Mouse (Mus musculus) urinary bladder, postnatal 25 days (tissue): ENCODE results near the gene Hdac4.

Source experiments
- DNase-seq: peaks from one replicate; pipeline ENCODE4 v3.0.0; 2022; ENCODE audit warnings: low spot score

The Hdac4 gene

DNA sequence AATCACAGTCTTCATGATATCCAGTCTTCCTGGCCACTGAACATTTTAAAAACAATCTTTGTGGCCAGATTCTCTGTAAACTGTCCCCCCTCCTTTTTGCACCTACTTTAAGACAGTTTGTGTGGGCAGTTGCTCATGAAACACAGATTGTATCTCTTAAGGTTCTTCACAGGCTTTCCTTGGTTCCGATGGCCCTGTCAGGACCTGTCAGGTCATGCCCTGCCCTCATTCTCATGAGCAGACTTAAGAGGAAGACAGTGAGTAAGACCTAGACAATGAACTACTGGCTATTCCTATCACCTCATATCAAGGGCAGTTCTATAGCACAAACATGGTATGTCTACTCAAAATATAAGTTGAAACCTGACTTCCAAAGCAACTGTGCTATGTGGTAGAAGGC lies 135.9 kb downstream of the Hdac4 start:
- DNase-seq: no peak

DNA sequence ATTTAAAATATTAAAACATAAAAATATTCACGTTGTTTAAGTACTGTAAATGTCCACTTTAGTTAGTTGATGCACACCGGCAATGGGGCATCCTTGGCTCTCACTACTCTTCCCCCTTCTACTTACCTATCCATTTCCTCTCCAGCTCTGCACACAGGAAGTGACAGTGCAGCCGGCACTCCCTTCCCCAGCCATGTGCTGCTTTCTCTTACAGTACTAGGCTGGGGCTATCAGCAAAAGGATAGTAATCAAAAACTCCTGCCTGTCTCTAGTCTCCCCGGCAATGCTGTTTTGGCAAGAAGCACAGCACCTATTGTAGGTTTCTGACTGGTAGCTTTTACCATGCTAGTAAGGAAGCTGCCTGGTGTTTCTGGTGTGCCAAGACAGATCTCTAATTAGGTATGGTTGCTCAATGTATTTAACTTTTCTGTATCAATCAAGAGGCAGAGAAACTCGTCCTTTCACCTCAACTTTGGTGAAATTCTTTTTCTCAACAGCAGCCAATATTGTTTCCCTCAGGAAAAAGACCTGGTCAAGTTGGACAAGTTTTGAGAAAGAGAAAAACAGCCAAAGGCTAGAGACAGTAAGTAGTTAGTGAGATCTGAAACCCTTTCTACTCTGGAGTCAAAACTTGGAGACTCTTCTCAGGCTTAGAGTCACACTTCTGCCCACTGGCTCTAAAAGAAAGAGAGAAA lies 136.6 kb downstream of the Hdac4 start:
- no peak for DNase-seq

GRCm38 (mm10) chr1:92057068-92057467 lies 138.4 kb downstream of the Hdac4 start:
- no peak for DNase-seq

DNA sequence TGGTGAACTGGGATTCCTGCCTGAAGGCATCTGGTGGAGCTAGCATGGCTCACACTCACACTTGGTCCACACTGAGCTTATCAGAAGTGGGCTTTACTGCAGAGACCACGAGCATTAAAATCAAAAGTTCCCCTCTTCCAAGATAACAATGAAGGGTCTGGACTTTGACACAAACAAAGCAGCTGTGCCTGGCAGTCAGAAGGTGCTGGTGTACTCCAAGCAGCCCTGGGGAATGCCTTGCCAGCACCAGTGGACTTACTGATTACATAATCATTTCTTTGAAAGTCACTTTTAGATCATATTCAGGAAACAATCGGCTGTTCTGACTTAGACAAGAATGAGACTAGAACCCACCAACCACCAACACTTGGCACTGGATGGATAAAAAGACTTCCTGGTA lies 140.3 kb downstream of the Hdac4 start:
- DNase-seq: no peak

DNA sequence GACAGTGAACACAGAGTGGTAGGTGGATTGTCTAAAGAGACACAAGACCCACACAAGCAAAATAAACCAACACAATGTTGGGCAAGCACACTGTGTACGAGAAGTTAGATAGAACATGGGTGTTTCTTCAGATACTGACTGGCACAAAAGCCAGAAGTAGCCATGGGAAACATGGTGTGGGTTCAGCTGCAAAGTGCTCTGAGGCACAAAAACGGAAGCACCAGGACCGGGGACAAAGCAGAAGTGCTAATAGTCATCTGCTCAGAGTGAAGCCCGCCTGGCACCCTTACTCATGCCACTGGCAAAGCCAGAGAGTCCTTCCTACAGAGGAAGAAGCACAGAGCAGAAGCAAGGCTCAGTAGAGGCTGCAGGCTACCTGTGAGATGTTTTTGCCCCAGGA lies 143.3 kb downstream of the Hdac4 start:
- DNase-seq: no peak

- no peak for DNase-seq
Observed at GRCm38 (mm10) chr1:92051489-92052062, 143.9 kb downstream of the Hdac4 start.

DNA sequence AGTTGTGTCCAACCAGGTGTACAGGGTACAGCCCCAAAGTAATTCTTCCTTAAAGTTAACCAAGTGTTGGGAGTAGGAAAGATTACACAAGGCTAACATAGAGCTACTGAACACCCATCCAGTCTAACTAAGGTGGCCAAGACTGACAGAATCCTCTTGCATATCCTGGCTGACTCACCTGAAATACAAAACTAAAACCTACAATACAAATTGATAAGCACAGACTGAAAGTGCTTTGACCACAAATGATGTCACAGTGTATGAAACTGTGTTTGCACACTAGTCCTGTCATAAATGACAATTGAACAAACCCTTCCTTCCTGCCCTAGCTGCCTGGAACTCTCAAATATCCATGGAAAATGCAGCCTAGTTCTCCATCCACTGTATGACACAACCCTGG lies 144.5 kb downstream of the Hdac4 start:
- DNase-seq: no peak

GRCm38 (mm10) chr1:92050566-92050965 lies 144.9 kb downstream of the Hdac4 start:
- DNase-seq: no peak

GRCm38 (mm10) chr1:92048415-92049354 lies 146.8 kb downstream of the Hdac4 start:
- DNase-seq: no peak

- no peak for DNase-seq
Observed at GRCm38 (mm10) chr1:92045671-92046070, 149.8 kb downstream of the Hdac4 start.

GRCm38 (mm10) chr1:92044868-92045267 lies 150.6 kb downstream of the Hdac4 start:
- no peak for DNase-seq

DNA sequence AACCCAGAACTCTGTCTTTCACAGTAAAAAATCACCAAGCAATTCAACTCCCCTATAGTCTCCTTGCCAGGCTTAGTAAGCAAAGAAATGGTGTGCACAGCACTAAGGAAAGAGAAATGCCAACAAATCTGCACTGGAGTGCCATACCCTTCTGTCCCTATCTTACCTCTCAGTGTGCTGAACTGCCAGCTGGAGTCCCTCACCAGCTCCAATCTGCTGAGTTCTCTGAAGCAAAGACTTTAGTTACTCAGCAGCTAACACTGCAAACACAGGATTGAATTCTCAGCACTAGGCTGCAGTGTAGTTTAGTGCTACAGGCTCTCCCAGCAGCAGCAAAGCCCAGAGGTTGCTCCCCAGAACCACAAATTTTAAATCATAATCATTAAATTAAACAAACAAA lies 151.5 kb downstream of the Hdac4 start:
- no peak for DNase-seq

GRCm38 (mm10) chr1:92042126-92042525 lies 153.4 kb downstream of the Hdac4 start:
- DNase-seq: no peak

DNA sequence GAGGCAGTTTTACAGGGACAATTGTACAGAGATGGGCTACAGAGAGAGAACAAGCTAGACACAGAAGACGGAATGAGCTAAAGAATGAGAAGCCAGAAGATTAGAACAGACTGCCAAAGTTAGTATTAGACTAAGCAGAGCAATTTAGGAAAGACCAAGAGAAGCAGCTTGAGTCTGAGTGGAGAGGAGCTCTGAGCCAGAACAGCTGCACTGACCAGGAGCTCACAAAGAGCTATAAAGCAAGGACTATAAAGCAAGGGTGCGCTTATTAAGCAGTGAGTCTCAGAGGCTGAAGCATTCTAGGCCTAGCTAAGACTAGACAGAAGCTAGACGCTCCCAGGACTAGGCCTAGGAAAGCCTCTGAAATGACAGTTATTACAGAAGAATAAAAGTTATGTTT lies 154.2 kb downstream of the Hdac4 start:
- DNase-seq: no peak

DNA sequence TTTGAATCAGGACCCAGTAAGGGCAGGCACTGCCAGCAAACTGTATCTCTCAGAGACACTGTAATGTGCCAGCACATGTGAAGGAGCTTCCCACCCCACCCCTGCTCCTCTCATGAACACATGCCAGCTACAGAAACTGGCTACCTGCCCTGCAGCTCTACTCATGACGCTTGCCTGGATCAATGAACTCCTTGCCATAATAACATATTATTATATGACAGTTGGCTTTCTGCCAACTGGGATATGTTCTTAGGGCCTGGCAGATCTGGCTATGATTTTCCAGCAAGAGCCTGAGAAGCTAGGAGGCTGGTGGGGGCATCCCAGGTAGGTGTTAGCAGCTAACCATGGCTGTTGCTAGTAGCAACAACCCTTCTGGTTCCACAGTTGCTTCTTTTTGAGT lies 156.8 kb downstream of the Hdac4 start:
- no peak for DNase-seq

DNA sequence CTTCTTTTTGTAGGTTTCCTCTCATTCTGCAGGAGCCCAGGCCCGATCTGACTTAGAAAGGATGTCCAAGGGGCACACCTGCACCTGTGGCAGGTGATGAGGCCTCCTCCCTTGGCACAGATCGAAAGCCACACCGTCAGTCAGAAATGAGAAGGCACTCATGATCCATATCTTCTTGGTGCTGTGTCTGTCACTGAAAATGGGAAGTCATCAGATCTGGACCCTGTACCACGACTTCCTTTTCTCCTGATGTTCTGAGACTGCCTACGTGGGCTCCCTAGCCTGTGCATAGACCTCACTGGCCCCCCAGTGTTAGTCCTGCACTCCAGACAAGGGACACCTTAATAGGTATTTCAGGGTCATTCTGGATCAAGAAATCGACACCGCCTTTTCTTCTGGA lies 158.5 kb downstream of the Hdac4 start:
- DNase-seq: no peak

DNA sequence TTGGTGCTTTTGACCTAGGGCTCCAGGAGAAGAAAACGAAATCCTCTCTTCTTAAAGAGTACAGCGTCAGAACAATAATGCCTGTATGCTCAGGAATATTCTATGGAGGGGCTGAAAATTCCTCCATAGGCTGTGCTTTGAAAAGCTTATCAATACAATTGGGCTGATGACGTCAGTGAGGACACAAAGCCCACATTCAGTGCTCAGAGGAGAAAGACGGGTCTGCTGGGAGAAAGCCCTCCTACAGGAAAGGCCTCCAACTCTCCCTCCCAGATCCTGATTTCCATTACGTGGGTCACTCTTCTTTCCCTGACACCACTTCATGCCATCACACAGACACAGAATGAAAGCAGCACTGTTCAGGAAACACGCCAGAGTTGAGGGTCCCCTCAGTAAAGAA lies 159.7 kb downstream of the Hdac4 start:
- DNase-seq: no peak

DNA sequence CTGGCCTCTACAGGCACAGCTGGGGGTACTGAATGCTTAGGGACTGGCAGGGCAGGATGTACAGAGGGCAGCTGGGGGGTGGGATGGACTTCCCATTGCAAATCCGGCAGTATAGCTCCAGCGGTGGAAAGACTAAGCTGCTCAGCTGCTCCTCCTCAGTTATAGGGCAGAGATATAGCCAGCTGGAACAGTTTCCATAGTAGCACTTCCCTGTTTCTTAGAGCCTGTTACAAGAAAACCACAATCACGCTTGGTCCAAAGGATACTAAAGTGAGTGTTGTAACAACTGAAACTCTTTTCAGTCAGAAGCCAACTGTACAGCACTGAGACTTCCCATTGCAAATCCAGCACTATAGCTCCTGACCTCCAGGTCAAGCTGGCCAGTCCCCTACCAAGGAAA lies 161.3 kb downstream of the Hdac4 start:
- no peak for DNase-seq

DNA sequence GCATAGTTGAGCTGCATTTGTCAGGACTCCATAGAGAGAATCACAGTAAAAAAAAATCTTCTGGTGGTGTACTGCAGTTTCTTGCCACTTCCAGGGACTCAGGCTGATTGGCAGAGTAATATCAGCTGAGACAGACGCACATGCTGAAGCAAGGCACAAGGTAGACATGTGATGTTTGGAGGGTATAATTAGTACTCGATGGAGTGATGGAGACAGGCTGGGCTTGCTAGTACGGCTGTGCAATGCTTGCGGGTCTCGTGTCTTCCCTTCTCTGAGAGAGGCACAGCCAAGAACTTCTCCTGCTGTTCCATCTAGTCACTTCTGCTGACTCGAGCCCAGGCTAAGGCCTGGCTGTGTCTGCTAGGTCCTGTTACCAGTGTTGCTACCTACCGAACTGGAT lies 162.0 kb downstream of the Hdac4 start:
- no peak for DNase-seq

DNA sequence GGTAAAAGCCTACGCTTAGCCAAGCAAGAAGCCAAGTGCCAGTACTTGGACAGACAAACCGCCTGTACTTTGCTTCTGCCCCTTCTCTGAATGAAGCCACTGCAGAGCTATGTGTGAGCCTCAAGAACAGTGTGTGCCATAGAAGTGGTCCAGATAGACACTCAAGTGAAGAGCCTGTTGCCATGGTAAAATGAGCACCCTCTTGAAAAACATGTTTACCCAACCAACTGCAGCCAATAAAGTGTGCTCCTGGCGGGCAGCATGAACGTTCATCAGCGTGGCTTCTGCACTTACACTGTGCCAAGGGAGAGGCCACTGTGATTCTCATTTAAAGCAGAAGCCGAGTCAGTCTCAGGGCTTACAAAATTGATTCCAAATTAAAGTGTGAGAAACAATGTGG lies 165.0 kb downstream of the Hdac4 start:
- DNase-seq: no peak

- no peak for DNase-seq
Observed at GRCm38 (mm10) chr1:92028158-92028557, 167.3 kb downstream of the Hdac4 start.

GRCm38 (mm10) chr1:92026351-92026750 lies 169.1 kb downstream of the Hdac4 start:
- DNase-seq: no peak

GRCm38 (mm10) chr1:92023906-92024305 lies 171.6 kb downstream of the Hdac4 start:
- DNase-seq: no peak
